Mouse (Mus musculus) kidney, adult 18-20 months (tissue): Measurements from ENCODE around the gene Hivep2.

Experiments
- DNase-seq: peaks from one replicate; pipeline ENCODE4 v3.0.0; 2021

The Hivep2 gene

DNA sequence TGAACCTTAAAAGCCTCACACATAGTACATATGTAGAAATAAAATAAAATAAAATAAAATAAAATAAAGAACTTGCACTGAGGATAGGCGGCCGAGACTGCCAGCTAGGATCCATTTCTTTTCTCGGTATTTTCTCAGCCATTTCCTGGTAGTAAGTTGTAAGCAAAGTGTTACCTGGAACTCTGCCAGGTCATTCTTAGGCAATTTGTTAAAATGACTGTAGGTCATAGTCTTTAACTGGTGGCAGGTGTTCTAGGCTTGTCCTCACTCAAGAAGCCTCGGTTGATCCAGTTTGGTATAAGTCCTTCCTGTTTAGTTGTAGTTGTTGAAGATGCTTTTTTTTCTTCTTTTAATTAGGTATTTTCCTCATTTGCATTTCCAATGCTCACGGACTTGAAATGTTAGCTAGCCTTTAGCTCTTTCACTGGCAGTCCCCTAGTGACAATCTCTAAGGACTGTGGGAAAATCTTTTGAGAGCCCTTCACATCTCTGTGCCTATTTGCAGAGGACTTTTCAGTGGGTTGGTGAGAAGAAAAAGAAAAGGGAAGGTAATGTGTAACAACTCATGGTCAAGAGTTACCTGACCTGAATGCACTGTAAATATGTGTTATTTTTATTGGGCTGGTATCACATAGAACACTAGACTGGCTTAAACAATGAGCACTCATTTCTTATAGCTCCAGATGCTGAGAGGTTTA is 203.1 kb downstream of the Hivep2 start:
- DNase-seq, result no peak

DNA sequence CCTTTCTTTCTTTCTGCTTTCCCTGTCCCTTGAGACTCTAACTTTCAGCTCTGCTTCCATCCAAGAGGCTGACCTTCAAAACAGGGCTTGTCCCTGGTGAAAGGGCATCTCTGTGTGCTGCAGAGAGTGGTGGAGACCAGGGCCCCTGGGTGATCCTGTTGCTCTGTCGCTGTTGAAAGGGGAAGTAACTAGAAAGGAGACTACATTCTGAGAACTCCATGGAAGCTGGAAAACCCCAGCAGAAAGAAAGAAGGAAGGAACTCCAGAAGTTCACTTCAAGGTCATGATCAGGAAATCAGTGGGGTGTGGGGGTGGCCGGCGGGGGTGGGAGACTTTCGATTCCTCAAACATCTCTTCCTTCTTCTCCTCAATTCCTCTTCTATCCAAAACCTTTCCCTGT is 208.2 kb downstream of the Hivep2 start:
- DNase-seq, result no peak

DNA sequence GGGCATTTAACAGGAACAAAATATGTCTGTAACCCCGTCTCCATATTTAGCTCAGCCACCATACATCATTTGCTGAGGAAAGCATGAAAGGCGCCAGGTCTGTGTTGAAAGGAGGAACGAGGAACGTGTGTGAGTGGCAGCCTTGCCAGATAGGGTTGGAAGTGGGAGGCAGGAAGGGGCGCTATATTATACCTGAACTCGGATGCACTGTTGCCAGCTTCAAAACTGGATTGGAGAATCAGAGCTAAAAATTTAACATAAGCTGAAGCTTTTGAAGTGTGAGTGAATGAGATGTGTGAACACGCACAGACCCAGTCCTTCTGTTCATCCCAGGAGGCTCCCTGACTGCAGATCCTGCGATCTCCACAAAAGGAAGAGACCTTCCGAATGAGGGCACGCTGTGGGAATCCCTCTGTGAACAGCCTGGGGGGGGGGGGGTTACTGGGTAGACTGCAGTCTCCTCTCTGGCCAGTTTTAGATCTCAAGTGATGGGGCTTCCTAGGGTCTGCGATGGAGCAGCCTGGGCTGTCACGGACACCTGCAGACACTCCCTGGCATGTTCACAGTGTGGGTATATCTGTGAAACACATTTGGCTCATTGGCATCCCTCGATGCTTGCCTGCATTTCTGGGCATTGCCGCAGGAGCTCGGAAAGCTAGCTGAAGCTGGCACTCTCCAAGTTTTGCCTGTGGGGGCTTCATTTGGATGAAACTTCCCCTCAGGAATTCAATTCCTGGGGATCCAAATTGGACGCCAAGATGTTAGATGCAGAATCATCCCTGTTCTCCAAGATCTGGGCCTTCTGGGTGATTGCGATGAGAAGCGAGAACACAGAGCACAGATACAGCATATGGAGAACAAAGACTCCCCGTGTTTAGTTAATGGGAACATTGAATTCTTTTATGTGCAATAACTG is 213.8 kb downstream of the Hivep2 start:
- no peak for DNase-seq

DNA sequence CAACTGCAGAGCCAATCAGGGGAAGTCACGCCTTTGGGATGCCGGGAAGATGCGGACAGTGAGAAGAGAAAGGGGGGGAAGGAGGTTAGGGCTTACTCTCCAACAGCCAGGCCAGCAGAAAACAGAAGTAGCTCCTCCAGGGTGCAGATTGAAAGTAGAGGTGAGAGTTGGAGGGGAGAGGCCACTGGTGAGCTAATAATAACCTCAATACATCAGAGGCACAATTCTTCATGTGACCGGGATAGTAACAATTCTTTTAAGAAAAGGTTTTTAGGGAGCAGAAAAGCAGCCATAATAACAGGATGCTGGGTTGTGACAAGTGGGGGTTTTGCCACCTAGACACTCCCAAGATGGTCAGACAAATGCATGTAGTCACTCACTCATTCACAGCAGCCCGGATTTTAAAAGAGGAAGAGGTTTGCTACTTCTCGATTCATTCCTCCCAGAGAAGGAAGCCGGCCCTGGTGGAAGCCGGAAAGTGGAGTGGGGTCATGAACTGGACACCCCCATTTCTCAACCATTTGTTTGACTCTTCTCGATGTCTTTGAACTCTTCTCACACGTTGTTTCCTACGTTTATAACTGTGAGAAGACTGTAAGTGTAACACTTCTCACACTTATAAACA is 220.6 kb downstream of the Hivep2 start:
- no peak for DNase-seq

DNA sequence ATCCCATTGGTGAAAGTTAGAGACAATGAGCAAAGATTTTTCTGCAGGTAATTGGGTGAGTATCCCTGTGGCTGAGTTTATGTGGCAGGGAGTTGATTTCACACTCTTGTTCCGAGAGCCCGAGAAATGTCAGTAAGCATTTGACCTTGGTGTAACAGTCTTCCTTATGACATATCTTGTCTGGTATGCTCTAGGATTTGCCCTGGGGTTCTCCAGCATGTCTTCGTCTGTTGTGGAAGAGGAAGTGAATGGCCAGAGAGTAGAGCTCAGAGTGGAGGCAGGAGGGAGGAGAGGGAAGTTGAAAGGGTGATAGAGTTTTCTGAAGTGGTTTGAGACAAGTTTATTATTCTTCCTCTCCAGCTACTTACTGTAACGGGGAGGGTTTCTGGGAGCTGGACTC is 223.2 kb downstream of the Hivep2 start:
- no peak for DNase-seq

DNA sequence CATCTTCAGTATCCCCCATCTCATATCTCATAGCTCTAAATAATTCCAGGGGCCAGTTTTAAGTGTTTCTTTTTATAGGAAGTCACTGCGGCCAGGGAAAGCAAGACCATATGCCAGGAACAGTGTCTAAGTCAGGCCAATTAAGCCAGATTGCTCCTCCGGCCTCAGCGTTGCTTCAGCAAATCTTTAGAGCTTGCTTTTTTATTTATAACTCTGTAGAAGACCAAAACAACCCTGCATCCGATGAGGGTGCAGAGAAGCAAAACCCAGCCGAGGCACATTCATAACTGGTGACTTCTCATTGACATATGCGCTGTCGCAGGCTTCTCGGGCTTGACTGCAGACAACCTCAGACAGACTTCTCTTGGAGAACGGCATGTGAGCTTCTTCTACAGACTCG is 225.3 kb downstream of the Hivep2 start:
- DNase-seq, result no peak

DNA sequence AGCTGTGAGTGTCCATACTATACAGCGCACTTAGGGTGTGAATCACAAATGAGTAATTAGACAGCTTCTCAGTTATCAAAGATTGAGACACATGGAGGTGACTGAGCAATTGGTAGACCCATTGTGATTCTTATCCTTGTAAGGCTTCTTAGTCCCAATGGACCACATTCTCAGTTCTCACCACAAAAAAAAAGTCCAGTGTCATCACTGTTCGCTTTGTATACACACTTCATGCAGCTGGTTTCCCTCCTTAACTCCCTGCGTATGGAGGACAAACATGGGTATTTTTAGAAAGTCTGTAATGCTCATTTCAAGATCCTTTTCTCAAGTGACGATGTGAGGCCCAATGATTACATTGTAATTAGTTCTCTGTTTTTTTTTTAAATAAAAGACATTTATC is 226.3 kb downstream of the Hivep2 start:
- DNase-seq, result no peak

DNA sequence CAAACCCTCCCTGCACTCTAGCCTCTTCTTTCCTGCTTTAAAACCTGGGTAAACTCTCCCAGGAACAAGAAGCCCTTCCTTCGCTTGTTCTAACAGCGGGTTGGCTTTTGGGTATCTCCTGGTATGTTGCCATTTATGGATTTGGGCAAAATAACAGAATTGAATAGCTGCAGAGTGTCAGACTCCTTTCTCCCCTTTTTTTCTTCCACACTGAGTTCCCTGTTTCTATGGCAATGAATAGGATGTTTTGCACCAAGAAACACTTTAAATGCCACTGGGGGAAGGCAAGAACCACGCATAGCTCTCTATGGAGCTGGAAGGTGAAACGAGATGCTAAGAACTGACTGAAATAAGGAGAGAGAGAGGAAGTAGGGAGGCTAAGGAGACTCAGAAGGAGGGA is 227.8 kb downstream of the Hivep2 start:
- DNase-seq, result no peak

DNA sequence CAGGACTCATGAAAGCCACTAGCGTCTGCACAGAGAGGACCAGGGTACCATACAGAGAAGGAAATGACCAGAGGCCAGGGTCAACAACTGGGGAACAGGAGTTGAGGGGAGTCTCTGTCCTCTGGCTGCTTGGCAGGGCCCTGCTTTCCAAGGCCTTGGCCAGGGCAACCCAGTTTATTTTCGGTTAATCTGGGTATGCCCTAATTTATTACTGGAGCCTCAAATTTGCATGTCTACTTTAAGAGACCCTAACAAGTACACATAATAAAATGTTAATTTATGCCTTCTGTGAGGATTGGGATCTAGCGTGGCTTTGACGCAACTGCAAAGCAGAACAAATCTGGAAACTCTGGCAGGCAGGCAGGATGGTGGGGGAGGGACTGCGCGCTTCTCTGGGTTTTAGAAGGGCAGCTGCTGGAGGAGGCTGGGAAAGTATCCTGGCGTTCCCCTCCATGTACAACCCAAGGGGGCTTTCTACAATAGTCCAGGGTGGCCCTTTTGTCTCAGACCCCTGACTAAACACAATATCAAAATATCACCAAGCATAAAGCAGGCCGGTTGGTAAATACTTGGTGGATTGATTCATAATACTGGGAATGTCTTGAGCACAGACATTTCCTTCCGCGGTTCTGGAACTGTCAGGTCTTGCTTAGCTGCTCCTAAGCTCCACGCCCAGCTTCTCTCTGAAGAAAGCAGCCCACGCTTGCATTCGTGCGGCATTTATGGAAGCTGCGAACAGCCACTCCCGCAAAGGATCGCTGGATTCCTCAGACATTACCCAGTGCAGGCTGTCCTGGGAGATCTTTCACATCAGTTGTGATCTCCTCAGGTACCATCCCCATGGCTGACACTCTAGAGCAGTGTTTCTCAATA is 230.1 kb downstream of the Hivep2 start:
- DNase-seq, result no peak

DNA sequence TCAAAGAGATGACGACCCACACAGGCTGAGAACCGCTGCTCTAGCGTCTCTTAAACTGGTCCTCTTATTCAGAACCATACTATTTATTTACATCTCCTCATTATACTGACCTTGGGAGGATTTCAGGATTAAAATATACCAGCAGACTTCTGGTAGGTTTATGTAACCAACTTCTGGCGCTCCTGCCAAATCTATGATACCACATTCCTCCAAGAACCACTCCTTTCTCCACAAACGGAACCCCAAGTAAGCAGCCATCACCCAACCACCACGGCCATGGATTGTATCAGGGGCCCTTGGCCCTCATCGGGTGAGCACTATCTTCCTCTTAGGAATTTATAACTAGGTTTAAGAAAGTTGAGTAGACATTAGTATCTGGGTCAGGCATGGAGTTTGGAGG is 230.9 kb downstream of the Hivep2 start:
- no peak for DNase-seq

DNA sequence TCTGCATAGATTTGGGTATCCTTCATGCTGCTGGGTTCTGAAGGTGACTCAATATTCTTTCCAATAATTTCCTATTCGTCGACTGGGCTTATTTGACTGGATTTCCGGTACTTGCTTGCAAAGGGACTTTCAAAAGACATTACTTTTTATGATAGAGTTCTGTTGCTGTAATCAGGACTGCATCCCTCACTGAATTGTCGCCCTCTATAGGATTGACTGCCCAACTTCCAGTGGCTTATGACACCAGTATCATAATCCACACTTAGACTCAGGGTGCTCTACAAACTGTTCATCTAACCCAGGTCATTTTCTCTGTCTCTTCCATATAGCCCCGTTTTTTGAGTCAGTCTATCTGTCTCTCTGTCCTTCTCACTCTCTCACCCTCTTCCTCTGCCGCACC is 231.4 kb downstream of the Hivep2 start:
- no peak for DNase-seq

DNA sequence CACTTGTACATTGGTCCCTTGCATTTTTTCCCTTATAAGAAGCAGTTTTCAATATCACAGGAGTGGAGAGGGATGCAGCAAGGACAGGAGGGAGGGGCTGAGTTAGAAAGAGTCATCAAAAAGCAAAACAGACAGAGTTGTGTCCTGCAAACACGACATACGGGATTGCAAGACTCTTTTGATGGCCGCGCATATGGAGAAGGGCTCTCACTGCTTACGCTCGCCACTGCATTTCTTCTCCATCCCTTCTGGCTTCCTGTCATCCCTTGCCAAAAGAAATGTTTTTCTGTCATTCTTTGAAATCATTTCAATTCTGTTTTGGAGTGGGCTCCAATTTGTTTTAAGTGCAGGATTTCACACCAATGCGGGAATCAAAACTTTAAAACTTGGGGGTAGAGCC is 233.5 kb downstream of the Hivep2 start:
- no peak for DNase-seq

DNA sequence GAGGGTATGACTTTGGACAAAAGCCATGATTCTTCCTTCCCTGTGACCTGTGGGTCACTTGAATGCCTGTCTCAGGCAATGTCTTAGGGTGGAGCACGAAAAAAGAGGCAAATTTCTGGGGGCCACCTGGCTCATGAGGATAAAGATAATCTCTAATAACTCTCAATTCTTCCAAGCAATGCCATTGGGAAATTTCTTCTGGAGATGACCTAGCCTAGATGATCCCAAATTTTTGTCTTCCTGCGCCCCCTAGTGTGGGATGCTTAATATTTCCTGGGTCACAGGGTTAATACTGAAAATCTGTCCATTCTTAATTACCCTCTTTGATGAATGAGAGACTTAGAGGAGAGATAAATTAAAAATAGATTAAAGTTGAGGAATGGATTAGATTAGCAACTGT is 234.4 kb downstream of the Hivep2 start:
- peak; percentile 41 for DNase-seq
